Mouse (Mus musculus): ENCODE measurements around the gene Eif3i. TPM values are rescaled to one million over a fixed set of nuclear protein-coding genes. Genes with fewer than 3 reads are reported as not detected.

The Eif3i gene
- polyA plus RNA-seq, 2 experiments from 2014 or later: 337 to 353 TPM

Other genes starting within 250 kb of the Eif3i start
- gene Zbtb8a, start 222.5 kb downstream of the Eif3i start, polyA plus RNA-seq (2017; shearing (Covaris generic)): 1 to 10 TPM; 9.6 to 9.8 TPM
- not detected for gene Zbtb8b, start 159.8 kb downstream of the Eif3i start, polyA plus RNA-seq (2017; shearing (Covaris generic))
- gene Bsdc1, start 139.1 kb downstream of the Eif3i start, polyA plus RNA-seq (2017; shearing (Covaris generic)): 10 to 100 TPM; 30.8 to 37.9 TPM
- gene Tssk3, start 109.6 kb downstream of the Eif3i start, polyA plus RNA-seq (2017; shearing (Covaris generic)): not detected
- not detected for gene Fam229a, start 109.5 kb downstream of the Eif3i start, polyA plus RNA-seq (2017; shearing (Covaris generic))
- 1 to 10 TPM; 2.3 to 2.6 TPM for gene Marcksl1, start 87.1 kb downstream of the Eif3i start, polyA plus RNA-seq (2017; shearing (Covaris generic))
- gene Hdac1, start 57.9 kb downstream of the Eif3i start, polyA plus RNA-seq (2017; shearing (Covaris generic)): 100 to 1,000 TPM; 270 to 328 TPM
- gene Lck, start 27.0 kb downstream of the Eif3i start, polyA plus RNA-seq (2017; shearing (Covaris generic)): 1,000 to 10,000 TPM; 1,549 to 2,173 TPM
- under 1 TPM in 1 of 2 experiments, not detected in 1; 0.86 TPM for gene Fam167b, start 22.1 kb downstream of the Eif3i start, polyA plus RNA-seq (2017; shearing (Covaris generic))
- 100 to 1,000 TPM; 254 to 306 TPM for gene Tmem234, start within 50 bp of the Eif3i start, polyA plus RNA-seq (2017; shearing (Covaris generic))
- gene Dcdc2b, start 13.6 kb upstream of the Eif3i start, polyA plus RNA-seq (2017; shearing (Covaris generic)): 1 to 10 TPM; 3.9 to 7.0 TPM
- gene Iqcc, start 18.5 kb upstream of the Eif3i start, polyA plus RNA-seq (2017; shearing (Covaris generic)): 10 to 100 TPM; 48.4 to 68.7 TPM
- 10 to 100 TPM; 28.6 to 39.5 TPM for gene Ccdc28b, start 23.3 kb upstream of the Eif3i start, polyA plus RNA-seq (2017; shearing (Covaris generic))
- 10 to 100 TPM; 19.8 to 29.3 TPM for gene Txlna, start 40.4 kb upstream of the Eif3i start, polyA plus RNA-seq (2017; shearing (Covaris generic))
- 10 to 100 TPM; 11.8 to 12.0 TPM for gene Kpna6, start 72.1 kb upstream of the Eif3i start, polyA plus RNA-seq (2017; shearing (Covaris generic))
- gene Tmem39b, start 96.2 kb upstream of the Eif3i start, polyA plus RNA-seq (2017; shearing (Covaris generic)): 10 to 100 TPM in 1 of 2 experiments, 1 to 10 TPM in 1; 8.1 to 16.8 TPM
- gene Khdrbs1, start 141.7 kb upstream of the Eif3i start, polyA plus RNA-seq (2017; shearing (Covaris generic)): 10 to 100 TPM; 24.8 to 39.1 TPM
- 1,000 to 10,000 TPM; 1,309 to 1,442 TPM for gene Ptp4a2, start 210.6 kb upstream of the Eif3i start, polyA plus RNA-seq (2017; shearing (Covaris generic))